Mouse (Mus musculus): ENCODE data around the gene Trappc3l.

- TF ChIP-seq POLR2A (IDR thresholded peaks at IDR 0.05; ENCODE audit: low read depth, low read length): no peak
- TF ChIP-seq CTCF (IDR thresholded peaks at IDR 0.05; ENCODE audit: extremely low read depth, insufficient read depth, insufficient read length, insufficient replicate concordance): no peak
Observed at GRCm38 (mm10) chr10:34138027-34138426, 100.6 kb downstream of the Trappc3l start.

All from spleen, adult 2 months (tissue).